Mouse (Mus musculus) kidney, adult 2 months (tissue): ENCODE data around the gene Col6a1. TPM values are rescaled to one million over a fixed set of nuclear protein-coding genes. Genes with fewer than 3 reads are reported as not detected.

ENCODE experiments used
- DNase-seq: peaks from one replicate; pipeline ENCODE4 v3.0.0; 2021
- H3K27ac ChIP-seq: fragments of 200-500 bp; 2 replicates; pipeline ENCODE4 v1.5.1; 2012; ENCODE audit warnings: low read depth, low read length, control low read depth, inconsistent platforms; ENCODE audit not compliant: insufficient read depth
- H3K27me3 ChIP-seq: fragments of 200-500 bp; replicated peaks from 2 replicates; pipeline ENCODE4 v1.6.1; 2012; ENCODE audit warnings: mild to moderate bottlenecking, moderate library complexity, low read length, inconsistent platforms; ENCODE audit not compliant: control insufficient read depth, insufficient read depth
- H3K36me3 ChIP-seq: fragments of 200-500 bp; 2 replicates; pipeline ENCODE4 v1.6.1; 2012; ENCODE audit warnings: mild to moderate bottlenecking, moderate library complexity, low read length, inconsistent platforms; ENCODE audit not compliant: control insufficient read depth, insufficient read depth
- H3K4me1 ChIP-seq: fragments of 200-500 bp; 2 replicates; pipeline ENCODE4 v1.6.1; 2011; ENCODE audit warnings: low read length; ENCODE audit not compliant: control insufficient read depth, insufficient read depth
- H3K4me3 ChIP-seq: fragments of 200-500 bp; 2 replicates; pipeline ENCODE4 v1.5.1; 2011; ENCODE audit warnings: mild to moderate bottlenecking, low read depth, low read length, control low read depth; ENCODE audit not compliant: insufficient read depth
- CTCF ChIP-seq: fragments of 200-500 bp; conservative IDR thresholded peaks from 2 replicates; pipeline ENCODE4 v1.5.1; 2011; ENCODE audit warnings: low read depth, mild to moderate bottlenecking, control low read depth, low read length, moderate library complexity, mixed read lengths; ENCODE audit not compliant: insufficient read depth, insufficient read length
- POLR2A ChIP-seq: fragments of 200-500 bp; IDR thresholded peaks from one replicate; pipeline ENCODE4 v1.6.1; 2011; ENCODE audit warnings: low read depth, low read length, control low read depth
- WGBS: fragments of 180-500 bp; shearing (Covaris S2); methylation state at CpG from one replicate; pipeline ENCODE4 v1.1.7; 2018; 5-methylcytosine and 5-hydroxymethylcytosine counted together
- polyA plus RNA-seq: library from polyadenylated mRNA; depleted of rRNA; stranded (reverse); fragments of >200 nt; gene quantifications from 2 replicates; pipeline ENCODE4 v1.2.3, GENCODE M21; 2012

The Col6a1 gene
- polyA plus RNA-seq, 1 experiment = 33.2 TPM

- 64% methylated on average over 6 of the region's 6 CpGs for WGBS
- Histone ChIP-seq H3K27ac (no peak overlapping the region), H3K4me1 (no peaks in the 10 kb centered on the region), H3K4me3 (no peak overlapping the region), H3K36me3 (no peaks in the 10 kb centered on the region), H3K27me3 (no peaks in the 10 kb centered on the region)
- DNase-seq = no peak
- no peak for TF ChIP-seq POLR2A
- TF ChIP-seq CTCF = no peak
These were observed 6.4 kb upstream of the Col6a1 start for GRCm38 (mm10) chr10:76732391-76732790.

GRCm38 (mm10) chr10:76731621-76732239 lies 5.8 kb upstream of the Col6a1 start:
- TF ChIP-seq POLR2A = no peak
- no peak for TF ChIP-seq CTCF
- H3K4me1 ChIP-seq = no peaks in the 10 kb centered on the region
- H3K4me3 ChIP-seq = no peak overlapping the region
- no peaks in the 10 kb centered on the region for H3K36me3 ChIP-seq
- no peak overlapping the region for H3K27ac ChIP-seq
- no peaks in the 10 kb centered on the region for H3K27me3 ChIP-seq
- peak; percentile 38 for DNase-seq
- 53% methylated on average over 20 of the region's 20 CpGs for WGBS

GRCm38 (mm10) chr10:76729631-76730620 lies 4.0 kb upstream of the Col6a1 start:
- no peak overlapping the region for H3K27ac ChIP-seq
- TF ChIP-seq POLR2A = no peak
- TF ChIP-seq CTCF = no peak
- H3K27me3 ChIP-seq = no peaks in the 10 kb centered on the region
- no peak overlapping the region for H3K4me3 ChIP-seq
- H3K4me1 ChIP-seq = no peaks in the 10 kb centered on the region
- DNase-seq = no peak
- no peaks in the 10 kb centered on the region for H3K36me3 ChIP-seq
- 83% methylated on average over 19 of the region's 19 CpGs for WGBS

GRCm38 (mm10) chr10:76728369-76728768 lies 2.4 kb upstream of the Col6a1 start:
- H3K27ac ChIP-seq = no peak overlapping the region
- H3K36me3 ChIP-seq = no peaks in the 10 kb centered on the region
- DNase-seq = peak; percentile 52
- 24% methylated on average over 11 of the region's 11 CpGs for WGBS
- H3K4me1 ChIP-seq = no peaks in the 10 kb centered on the region
- no peak overlapping the region for H3K4me3 ChIP-seq
- TF ChIP-seq POLR2A (no peak), CTCF (peak; percentile 64)
- H3K27me3 ChIP-seq = no peaks in the 10 kb centered on the region

GRCm38 (mm10) chr10:76727301-76727700 lies 1.3 kb upstream of the Col6a1 start:
- Histone ChIP-seq H3K4me3 (no peak overlapping the region), H3K27ac (no peak overlapping the region), H3K4me1 (no peaks in the 10 kb centered on the region), H3K27me3 (no peaks in the 10 kb centered on the region), H3K36me3 (no peaks in the 10 kb centered on the region)
- TF ChIP-seq CTCF (no peak), POLR2A (no peak)
- no peak for DNase-seq
- WGBS = 89% methylated on average over 7 of the region's 7 CpGs

- Histone ChIP-seq H3K36me3 (no peaks in the 10 kb centered on the region), H3K27me3 (no peaks in the 10 kb centered on the region), H3K27ac (no peak overlapping the region), H3K4me1 (no peaks in the 10 kb centered on the region), H3K4me3 (no peak overlapping the region)
- 84% methylated on average over 4 of the region's 4 CpGs for WGBS
- TF ChIP-seq POLR2A (no peak), CTCF (no peak)
- DNase-seq = no peak
These were observed 898 bp upstream of the Col6a1 start for GRCm38 (mm10) chr10:76726866-76727265.

- TF ChIP-seq CTCF = no peak
- no peak for TF ChIP-seq POLR2A
- Histone ChIP-seq H3K4me1 (no peaks in the 10 kb centered on the region), H3K36me3 (no peaks in the 10 kb centered on the region), H3K4me3 (peak overlapping the region; percentile 42; the same call in 1 of the 2 replicates), H3K27me3 (no peaks in the 10 kb centered on the region), H3K27ac (no peak overlapping the region)
- no peak for DNase-seq
- 77% methylated on average over 2 of the region's 2 CpGs for WGBS
These were observed 871 bp downstream of the Col6a1 start for GRCm38 (mm10) chr10:76725097-76725496.
